Mouse (Mus musculus): ENCODE results near the gene Rad9b. TPM values are rescaled to one million over a fixed set of nuclear protein-coding genes. Genes with fewer than 3 reads are reported as not detected.
"Not testable (repeated sequence)": the region's sequence is repeated elsewhere in the genome, so short reads cannot be mapped to it uniquely, and the experiment has no call there.

Gene Rad9b
- polyA plus RNA-seq, 1 experiment, result 4.1 TPM

DNA sequence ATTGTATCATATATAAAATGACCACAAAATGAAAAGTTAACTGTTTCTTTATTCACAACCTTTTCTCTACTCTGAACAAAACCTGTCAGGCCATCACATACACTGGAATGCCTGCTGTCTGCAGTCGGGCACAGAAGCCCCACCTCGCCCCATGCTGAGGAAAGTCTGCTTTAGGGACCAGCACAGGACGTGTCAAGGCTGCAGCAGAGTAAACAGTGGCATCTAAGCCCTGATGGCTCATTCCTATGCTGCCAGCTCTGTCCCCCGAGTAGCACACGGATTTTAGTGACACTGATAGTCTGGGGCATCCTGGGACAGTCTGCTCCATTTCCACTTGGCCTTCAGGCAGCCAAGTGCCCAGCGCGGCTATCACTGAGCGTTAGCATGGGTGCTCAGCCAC is 28.6 kb downstream of the Rad9b start:
- WGBS, result 87% methylated on average over 8 of the region's 8 CpGs
- Histone ChIP-seq H3K27ac (ENCODE audit: control insufficient read depth, insufficient read depth, low read depth, low read length, poor library complexity) (no peak overlapping the region; the same call in 1 of the 2 replicates), H3K4me1 (ENCODE audit: control insufficient read depth, insufficient read depth, low read length) (no peaks in the 10 kb centered on the region), H3K4me3 (replicated peaks; ENCODE audit: control insufficient read depth, low read depth, low read length) (no peak overlapping the region)
- TF ChIP-seq POLR2A (IDR thresholded peaks at IDR 0.05; ENCODE audit: borderline replicate concordance, control insufficient read depth, low read depth, low read length), result no peak
- TF ChIP-seq CTCF (IDR thresholded peaks at IDR 0.05; ENCODE audit: control insufficient read depth, insufficient read depth, low read length), result no peak

DNA sequence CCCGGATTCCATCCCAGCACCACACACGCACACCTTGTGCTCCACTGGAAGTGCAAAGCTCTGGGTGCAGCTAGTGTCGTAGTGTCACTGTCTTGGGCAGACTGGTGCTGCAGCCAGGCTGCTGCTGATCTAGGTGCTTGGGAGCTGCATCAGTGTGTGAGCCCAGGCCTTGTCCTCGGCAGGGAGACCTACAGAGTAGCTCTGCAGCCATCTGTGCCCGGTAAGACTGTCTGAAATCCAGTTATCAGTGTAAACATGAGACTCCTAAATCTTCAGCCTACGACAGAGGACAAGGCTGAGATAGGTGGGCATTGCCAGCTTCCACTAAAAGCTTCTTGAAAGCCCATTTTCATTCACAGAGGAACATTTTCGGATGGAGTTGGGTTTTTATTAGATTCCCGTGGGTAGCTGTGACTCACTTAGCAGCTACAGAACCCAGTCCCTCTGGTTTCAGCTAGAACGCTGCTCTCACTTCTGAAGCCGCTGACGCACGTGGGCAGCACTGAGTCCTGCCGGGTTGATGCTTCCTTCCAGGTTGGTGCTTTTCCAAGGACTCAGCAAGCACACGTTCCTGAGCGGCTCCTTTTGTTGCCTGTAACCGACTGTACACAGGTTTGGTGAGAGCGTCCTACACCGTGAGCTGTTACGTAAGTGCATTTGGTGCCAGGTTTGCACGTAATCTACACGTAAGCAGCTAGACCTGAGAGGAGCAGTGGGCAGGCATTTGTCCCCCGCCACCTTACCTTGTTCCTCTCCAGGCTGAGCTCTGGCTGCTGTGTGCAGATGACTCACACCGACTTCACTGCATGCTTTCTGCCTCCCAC is 29.2 kb downstream of the Rad9b start:
- H3K4me3 ChIP-seq (replicated peaks; ENCODE audit: control insufficient read depth, low read depth, low read length), result no peak overlapping the region
- no peak overlapping the region for H3K27ac ChIP-seq (ENCODE audit: control insufficient read depth, insufficient read depth, low read depth, low read length, poor library complexity)
- H3K4me1 ChIP-seq (ENCODE audit: control insufficient read depth, insufficient read depth, low read length), result no peaks in the 10 kb centered on the region
- no peak for TF ChIP-seq CTCF (IDR thresholded peaks at IDR 0.05; ENCODE audit: control insufficient read depth, insufficient read depth, low read length)
- no peak for TF ChIP-seq POLR2A (IDR thresholded peaks at IDR 0.05; ENCODE audit: borderline replicate concordance, control insufficient read depth, low read depth, low read length)
- 85% methylated on average over 23 of the region's 23 CpGs for WGBS

GRCm38 (mm10) chr5:122323523-122323922 is 30.5 kb downstream of the Rad9b start:
- no peak for TF ChIP-seq CTCF (IDR thresholded peaks at IDR 0.05; ENCODE audit: control insufficient read depth, insufficient read depth, low read length)
- TF ChIP-seq POLR2A (IDR thresholded peaks at IDR 0.05; ENCODE audit: borderline replicate concordance, control insufficient read depth, low read depth, low read length), result no peak
- H3K4me3 ChIP-seq (replicated peaks; ENCODE audit: control insufficient read depth, low read depth, low read length), result no peak overlapping the region
- WGBS, result 90% methylated on average over 8 of the region's 8 CpGs
- no peaks in the 10 kb centered on the region for H3K4me1 ChIP-seq (ENCODE audit: control insufficient read depth, insufficient read depth, low read length)
- H3K27ac ChIP-seq (ENCODE audit: control insufficient read depth, insufficient read depth, low read depth, low read length, poor library complexity), result no peak overlapping the region

- H3K4me1 ChIP-seq (ENCODE audit: control insufficient read depth, insufficient read depth, low read length), result peaks cover 2% of the 10 kb centered on the region; the same call in 1 of the 2 replicates
- H3K4me3 ChIP-seq (replicated peaks; ENCODE audit: control insufficient read depth, low read depth, low read length), result no peak overlapping the region
- H3K27ac ChIP-seq (ENCODE audit: control insufficient read depth, insufficient read depth, low read depth, low read length, poor library complexity), result no peak overlapping the region
- TF ChIP-seq CTCF (IDR thresholded peaks at IDR 0.05; ENCODE audit: control insufficient read depth, insufficient read depth, low read length) (no peak), POLR2A (IDR thresholded peaks at IDR 0.05; ENCODE audit: borderline replicate concordance, control insufficient read depth, low read depth, low read length) (no peak)
- WGBS, result 93% methylated on average over 12 of the region's 12 CpGs
These were observed 33.7 kb downstream of the Rad9b start for GRCm38 (mm10) chr5:122320205-122320781.

GRCm38 (mm10) chr5:122319474-122320204 is 34.4 kb downstream of the Rad9b start:
- Histone ChIP-seq H3K4me3 (replicated peaks; ENCODE audit: control insufficient read depth, low read depth, low read length) (no peak overlapping the region), H3K4me1 (ENCODE audit: control insufficient read depth, insufficient read depth, low read length) (peaks cover 7% of the 10 kb centered on the region), H3K27ac (ENCODE audit: control insufficient read depth, insufficient read depth, low read depth, low read length, poor library complexity) (no peak overlapping the region)
- TF ChIP-seq CTCF (IDR thresholded peaks at IDR 0.05; ENCODE audit: control insufficient read depth, insufficient read depth, low read length), result no peak
- no peak for TF ChIP-seq POLR2A (IDR thresholded peaks at IDR 0.05; ENCODE audit: borderline replicate concordance, control insufficient read depth, low read depth, low read length)
- 81% methylated on average over 14 of the region's 14 CpGs for WGBS

DNA sequence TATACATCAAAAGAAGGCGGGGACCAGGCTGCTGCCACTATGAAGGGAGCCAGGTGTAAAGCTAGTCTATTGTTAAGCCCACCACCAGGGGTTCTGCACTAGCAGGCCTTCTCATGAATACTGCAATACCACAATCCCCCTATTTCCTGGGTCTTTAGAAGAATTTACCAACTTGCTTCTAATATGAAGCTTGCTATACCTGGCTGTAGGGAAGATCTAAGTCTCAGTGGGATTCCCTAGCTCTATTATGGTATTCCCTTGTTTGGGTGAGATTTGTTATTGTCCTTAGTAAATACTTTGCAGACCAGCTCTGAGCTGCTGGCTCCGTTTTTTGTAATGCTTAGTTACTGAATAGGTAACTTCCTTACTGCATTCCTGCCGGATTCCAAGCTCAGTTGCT is 35.1 kb downstream of the Rad9b start:
- WGBS, result 91% methylated on average over 3 of the region's 3 CpGs
- H3K4me3 ChIP-seq (replicated peaks; ENCODE audit: control insufficient read depth, low read depth, low read length); H3K27ac ChIP-seq (ENCODE audit: control insufficient read depth, insufficient read depth, low read depth, low read length, poor library complexity): not testable (repeated sequence)

DNA sequence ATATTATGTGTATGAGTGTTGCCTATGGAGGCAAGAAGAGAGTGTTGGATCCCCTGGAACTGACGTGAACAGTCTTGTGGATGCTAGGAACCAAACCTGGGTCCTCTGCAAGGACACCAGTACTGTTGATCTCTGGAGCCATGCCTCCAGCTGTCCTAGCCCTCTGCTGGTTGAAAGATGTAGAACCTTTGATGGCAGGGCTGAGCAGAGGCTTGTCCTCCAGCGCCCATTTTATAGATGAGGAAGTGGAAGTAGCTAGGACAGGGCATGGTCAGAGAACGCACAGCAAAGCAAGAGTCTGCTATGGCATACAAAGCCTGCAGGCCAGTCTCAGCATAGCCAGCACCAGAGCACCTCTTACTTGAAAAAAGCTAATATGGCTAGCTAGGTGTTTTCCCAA is 35.9 kb downstream of the Rad9b start:
- no peak overlapping the region for H3K27ac ChIP-seq (ENCODE audit: control insufficient read depth, insufficient read depth, low read depth, low read length, poor library complexity)
- no peak overlapping the region for H3K4me3 ChIP-seq (replicated peaks; ENCODE audit: control insufficient read depth, low read depth, low read length)
- 31% methylated on average over 3 of the region's 3 CpGs for WGBS
- H3K4me1 ChIP-seq (ENCODE audit: control insufficient read depth, insufficient read depth, low read length), result peaks cover 8% of the 10 kb centered on the region
- TF ChIP-seq POLR2A (IDR thresholded peaks at IDR 0.05; ENCODE audit: borderline replicate concordance, control insufficient read depth, low read depth, low read length) (no peak), CTCF (IDR thresholded peaks at IDR 0.05; ENCODE audit: control insufficient read depth, insufficient read depth, low read length) (peak; percentile 67; the same call in 1 of the 2 replicates)

More for the DNA sequence above, 35.1 kb downstream of the Rad9b start:
- not testable (repeated sequence) for H3K4me1 ChIP-seq (ENCODE audit: control insufficient read depth, insufficient read depth, low read length)

- TF ChIP-seq CTCF (IDR thresholded peaks at IDR 0.05; ENCODE audit: control insufficient read depth, insufficient read depth, low read length) (no peak), POLR2A (IDR thresholded peaks at IDR 0.05; ENCODE audit: borderline replicate concordance, control insufficient read depth, low read depth, low read length) (no peak)
- Histone ChIP-seq H3K4me3 (replicated peaks; ENCODE audit: control insufficient read depth, low read depth, low read length) (no peak overlapping the region), H3K27ac (ENCODE audit: control insufficient read depth, insufficient read depth, low read depth, low read length, poor library complexity) (peak overlapping the region; percentile 40), H3K4me1 (ENCODE audit: control insufficient read depth, insufficient read depth, low read length) (peaks cover 8% of the 10 kb centered on the region)
- 22% methylated on average over 11 of the region's 11 CpGs for WGBS
These were observed 36.5 kb downstream of the Rad9b start for GRCm38 (mm10) chr5:122317329-122318045.

Data from bone marrow, adult 2 months (tissue).